28 mouse cellular contexts compared by ENCODE assay signal in genomic region chr7:67236351-67236750, GRCm38 (mm10). TPM values are rescaled to one million over a fixed set of nuclear protein-coding genes. Genes with fewer than 3 reads are reported as not detected.
A peak's percentile ranks its signal among the peaks of the same experiment; 100 is the strongest.
DNase-seq lines count a peak whose midpoint lies in the region; ATAC-seq lines count a peak whose summit lies in the region.
"Had no signal": no experiment of that assay in that cellular context is flagged by ENCODE, and none has a peak within 500 bp of the region (broad histone marks: within the 10 kb centered on the region; RNA-seq: fewer than 3 reads in every experiment).

No protein-coding gene starts in this region.

- peaks cover 54% of the 10 kb centered on the region for H3K36me3 ChIP-seq in heart, embryonic 15.5 days
- peaks cover 3% of the 10 kb centered on the region; the same call in 1 of the 2 replicates for H3K36me3 ChIP-seq in limb, embryonic 11.5 days (ENCODE audit: control insufficient read depth, insufficient read depth, low read length)
- peaks cover 67% of the 10 kb centered on the region for H3K36me3 ChIP-seq in limb, embryonic 10.5 days
- H3K36me3 ChIP-seq in limb, embryonic 13.5 days = peaks cover 59% of the 10 kb centered on the region

- no peaks in the 10 kb centered on the region for H3K27me3 ChIP-seq in heart, embryonic 15.5 days
- no peaks in the 10 kb centered on the region for H3K27me3 ChIP-seq in limb, embryonic 11.5 days (ENCODE audit: control insufficient read depth, insufficient read depth, low read length)
- no peaks in the 10 kb centered on the region for H3K27me3 ChIP-seq in limb, embryonic 10.5 days (ENCODE audit: low read depth, poor library complexity, severe bottlenecking)
- H3K27me3 ChIP-seq in limb, embryonic 13.5 days = no peaks in the 10 kb centered on the region
- H3K27me3 ChIP-seq: embryonic facial prominence, embryonic 13.5 days; forebrain, embryonic 12.5 days; forebrain, embryonic 15.5 days; heart, embryonic 12.5 days had no signal

- no peaks in the 10 kb centered on the region for H3K9me3 ChIP-seq in heart, embryonic 15.5 days (replicated peaks)
- H3K9me3 ChIP-seq in limb, embryonic 11.5 days (ENCODE audit: control insufficient read depth, low read length) = no peaks in the 10 kb centered on the region
- H3K9me3 ChIP-seq in limb, embryonic 10.5 days (replicated peaks) = no peaks in the 10 kb centered on the region
- H3K9me3 ChIP-seq in limb, embryonic 13.5 days = no peaks in the 10 kb centered on the region
- H3K9me3 ChIP-seq: embryonic facial prominence, embryonic 10.5 days; embryonic facial prominence, embryonic 13.5 days; forebrain, embryonic 12.5 days; forebrain, embryonic 15.5 days; heart, embryonic 12.5 days had no signal

- H3K4me1 ChIP-seq in heart, embryonic 15.5 days (replicated peaks) = peaks cover 44% of the 10 kb centered on the region
- no peaks in the 10 kb centered on the region for H3K4me1 ChIP-seq in limb, embryonic 11.5 days (ENCODE audit: control insufficient read depth, insufficient read depth, low read length)
- H3K4me1 ChIP-seq in limb, embryonic 10.5 days = no peaks in the 10 kb centered on the region
- H3K4me1 ChIP-seq in limb, embryonic 13.5 days = peaks cover 12% of the 10 kb centered on the region; the same call in 1 of the 2 replicates
- H3K4me1 ChIP-seq: embryonic facial prominence, embryonic 10.5 days; embryonic facial prominence, embryonic 13.5 days; forebrain, embryonic 12.5 days; forebrain, embryonic 15.5 days had no signal

- H3K9ac ChIP-seq in heart, embryonic 15.5 days = no peak overlapping the region
- no peak overlapping the region for H3K9ac ChIP-seq in limb, embryonic 11.5 days (ENCODE audit: low read length)
- H3K9ac ChIP-seq in limb, embryonic 13.5 days = no peak overlapping the region
- H3K9ac ChIP-seq: embryonic facial prominence, embryonic 13.5 days; forebrain, embryonic 12.5 days; forebrain, embryonic 15.5 days; heart, embryonic 12.5 days; hindbrain, embryonic 14.5 days had no signal

- 85% methylated on average over 2 of the region's 2 CpGs for WGBS in heart, embryonic 15.5 days
- WGBS in limb, embryonic 11.5 days = 94% methylated on average over 2 of the region's 2 CpGs
- 90% methylated on average over 2 of the region's 2 CpGs for WGBS in limb, embryonic 10.5 days
- 82% methylated on average over 2 of the region's 2 CpGs for WGBS in limb, embryonic 13.5 days

- no peak for ATAC-seq in heart, embryonic 15.5 days (replicated peaks; ENCODE audit: insufficient number of reproducible peaks, insufficient read depth, low FRiP score, low read depth)
- ATAC-seq in limb, embryonic 11.5 days (ENCODE audit: insufficient number of reproducible peaks, low FRiP score, low TSS enrichment, low read depth) = no peak
- ATAC-seq in limb, embryonic 13.5 days (ENCODE audit: low FRiP score, low read depth) = no peak
- ATAC-seq: activated CD4-positive, CD25-positive, alpha-beta regulatory T cell, adult 4 months; forebrain, embryonic 15.5 days; hindbrain, postnatal 0 days; inflammation-experienced regulatory T-cells, adult 6 months had no signal

- intact Hi-C loops in heart, postnatal 25 days (cut with DNase I) = loop anchor here (5.0 kb wide), 1 partner anchor 36 kb away; no protein-coding TSS in a partner anchor
- intact Hi-C loops in heart, postnatal 14 days (cut with DNase I) = loop anchor here (10.0 kb wide), 1 partner anchor 318 kb away; no protein-coding TSS in a partner anchor

- DNase-seq in heart, adult 11 months = peak; percentile 90
- DNase-seq in heart, postnatal 25 days (ENCODE audit: low spot score) = no peak
- no peak for DNase-seq in heart, postnatal 14 days
- DNase-seq in limb, embryonic 11.5 days (ENCODE audit: low spot score) = peak; percentile 9
- DNase-seq in limb, embryonic 10.5 days (ENCODE audit: low spot score) = no peak
- DNase-seq in layer of hippocampus, adult 8-10 months (ENCODE audit: low spot score in 2 of 2) = no peak
- DNase-seq: adrenal gland, adult 8-10 months; adrenal gland, postnatal 36 days; cerebellum, adult 11 months; cerebellum, adult 2 months; cerebellum, adult 9-11 months; cerebellum, postnatal 25 days; embryo, embryonic 11 days; gastrocnemius, postnatal 25 days; heart, postnatal 4 days; kidney, adult 11 months had no signal

- H3K4me2 ChIP-seq in heart, embryonic 15.5 days = no peak overlapping the region
- H3K4me2 ChIP-seq in limb, embryonic 11.5 days (ENCODE audit: low read depth, severe bottlenecking) = no peak overlapping the region
- no peak overlapping the region for H3K4me2 ChIP-seq in limb, embryonic 13.5 days (replicated peaks)
- H3K4me2 ChIP-seq: embryonic facial prominence, embryonic 13.5 days; forebrain, embryonic 12.5 days; forebrain, embryonic 15.5 days; heart, embryonic 12.5 days; hindbrain, embryonic 14.5 days had no signal

- H3K4me3 ChIP-seq in heart, embryonic 15.5 days = no peak overlapping the region
- H3K4me3 ChIP-seq in limb, embryonic 11.5 days (ENCODE audit: low read depth, low read length) = no peak overlapping the region
- no peak overlapping the region for H3K4me3 ChIP-seq in limb, embryonic 10.5 days
- no peak overlapping the region for H3K4me3 ChIP-seq in limb, embryonic 13.5 days
- H3K4me3 ChIP-seq: embryonic facial prominence, embryonic 10.5 days; embryonic facial prominence, embryonic 13.5 days; erythroblast, embryonic 14.5 days; forebrain, embryonic 12.5 days; forebrain, embryonic 15.5 days; heart, embryonic 12.5 days had no signal

- 0 out of 2 replicates have a peak overlapping the region, but pooled peaks have one; percentile 36 for H3K27ac ChIP-seq in heart, embryonic 15.5 days
- H3K27ac ChIP-seq in limb, embryonic 11.5 days (replicated peaks; ENCODE audit: low read depth, low read length) = no peak overlapping the region
- H3K27ac ChIP-seq in limb, embryonic 10.5 days = no peak overlapping the region
- H3K27ac ChIP-seq in limb, embryonic 13.5 days = 0 out of 2 replicates have a peak overlapping the region, but pooled peaks have one; percentile 40
- H3K27ac ChIP-seq: embryonic facial prominence, embryonic 10.5 days; embryonic facial prominence, embryonic 13.5 days; forebrain, embryonic 12.5 days; forebrain, embryonic 15.5 days; hindbrain, embryonic 14.5 days; hindbrain, postnatal 0 days had no signal

RNA-seq across cellular contexts. Expression of gene Lysmd4, which starts 14.0 kb away (rescaled TPM):
- total RNA-seq in heart, postnatal 25 days (2021) = 10 to 100 TPM; 16.9 to 21.7 TPM
- polyA plus RNA-seq in heart, embryonic 15.5 days (2015; fragmentation: Nextera tagmentation; extraction: Ambion mirVana) = 14.2 and 16.8 TPM in 2 replicates
- 10 to 100 TPM; 17.4 to 18.1 TPM for total RNA-seq in heart, postnatal 14 days (2021)
- 10.8 and 11.6 TPM in 2 replicates for polyA plus RNA-seq in limb, embryonic 11.5 days (2014; fragmentation: Nextera tagmentation; extraction: Ambion mirVana)
- polyA plus RNA-seq in limb, embryonic 10.5 days (2016; fragmentation: Nextera tagmentation; extraction: Ambion mirVana) = 12.1 and 15.2 TPM in 2 replicates
- 18.4 and 19.4 TPM in 2 replicates for polyA plus RNA-seq in limb, embryonic 13.5 days (2015; fragmentation: Nextera tagmentation; extraction: Ambion mirVana)
- total RNA-seq in layer of hippocampus, adult 8-10 months (2022) = 10 to 100 TPM; 31.5 to 34.1 (median 33.3) TPM

Comparison
In these comparisons a context has a peak if more than half of its experiments do, and no peak if none do; other contexts are left out.
1. DNase-seq: peak in heart, adult 11 months (single experiment) and limb, embryonic 11.5 days (single experiment); none in heart, postnatal 25 days (single experiment), heart, postnatal 14 days (0 of 2), limb, embryonic 10.5 days (single experiment) and layer of hippocampus, adult 8-10 months (0 of 2).
2. H3K27ac ChIP-seq: peak in heart, embryonic 15.5 days (single experiment) and limb, embryonic 13.5 days (single experiment); none in limb, embryonic 11.5 days (single experiment) and limb, embryonic 10.5 days (single experiment).